Mouse (Mus musculus) hindbrain, embryonic 10.5 days (tissue): ENCODE measurements around the gene E130308A19Rik. TPM values are rescaled to one million over a fixed set of nuclear protein-coding genes. Genes with fewer than 3 reads are reported as not detected.

Experiments
- DNase-seq: peaks from one replicate; pipeline ENCODE4 v3.0.0-alpha.2; 2017; ENCODE audit warnings: low spot score
- H3K27ac ChIP-seq: fragments of 300-500 bp; sonication (generic); 2 replicates; pipeline ENCODE4 v1.5.1; 2016; ENCODE audit warnings: mild to moderate bottlenecking, moderate library complexity
- H3K27me3 ChIP-seq: fragments of 300-500 bp; sonication (generic); 2 replicates; pipeline ENCODE4 v1.6.1; 2016; ENCODE audit warnings: mild to moderate bottlenecking; ENCODE audit not compliant: poor library complexity, insufficient read depth, severe bottlenecking
- H3K36me3 ChIP-seq: fragments of 300-500 bp; sonication (generic); 2 replicates; pipeline ENCODE4 v1.6.1; 2016; ENCODE audit warnings: mild to moderate bottlenecking, moderate library complexity
- H3K4me1 ChIP-seq: fragments of 300-500 bp; sonication (generic); replicated peaks from 2 replicates; pipeline ENCODE4 v1.6.1; 2016; ENCODE audit warnings: mild to moderate bottlenecking
- H3K4me3 ChIP-seq: fragments of 300-500 bp; sonication (generic); 2 replicates; pipeline ENCODE4 v1.5.1; 2016; ENCODE audit warnings: mild to moderate bottlenecking, moderate library complexity
- H3K9me3 ChIP-seq: fragments of 300-500 bp; sonication (generic); 2 replicates; pipeline ENCODE4 v1.6.1; 2016; ENCODE audit warnings: mild to moderate bottlenecking, moderate library complexity
- WGBS: fragments of 180-500 bp; shearing (Covaris S2); methylation state at CpG from one replicate; pipeline ENCODE4 v1.1.7; 2016; 5-methylcytosine and 5-hydroxymethylcytosine counted together
- polyA plus RNA-seq: library from polyadenylated mRNA; unstranded; fragments of >200 nt; fragmentation: Nextera tagmentation; extraction: Ambion mirVana; gene quantifications from 2 replicates; pipeline ENCODE4 v1.2.1, GENCODE M21; 2016

E130308A19Rik gene
- polyA plus RNA-seq, 1 experiment from 2014 or later = 52.3 TPM

DNA sequence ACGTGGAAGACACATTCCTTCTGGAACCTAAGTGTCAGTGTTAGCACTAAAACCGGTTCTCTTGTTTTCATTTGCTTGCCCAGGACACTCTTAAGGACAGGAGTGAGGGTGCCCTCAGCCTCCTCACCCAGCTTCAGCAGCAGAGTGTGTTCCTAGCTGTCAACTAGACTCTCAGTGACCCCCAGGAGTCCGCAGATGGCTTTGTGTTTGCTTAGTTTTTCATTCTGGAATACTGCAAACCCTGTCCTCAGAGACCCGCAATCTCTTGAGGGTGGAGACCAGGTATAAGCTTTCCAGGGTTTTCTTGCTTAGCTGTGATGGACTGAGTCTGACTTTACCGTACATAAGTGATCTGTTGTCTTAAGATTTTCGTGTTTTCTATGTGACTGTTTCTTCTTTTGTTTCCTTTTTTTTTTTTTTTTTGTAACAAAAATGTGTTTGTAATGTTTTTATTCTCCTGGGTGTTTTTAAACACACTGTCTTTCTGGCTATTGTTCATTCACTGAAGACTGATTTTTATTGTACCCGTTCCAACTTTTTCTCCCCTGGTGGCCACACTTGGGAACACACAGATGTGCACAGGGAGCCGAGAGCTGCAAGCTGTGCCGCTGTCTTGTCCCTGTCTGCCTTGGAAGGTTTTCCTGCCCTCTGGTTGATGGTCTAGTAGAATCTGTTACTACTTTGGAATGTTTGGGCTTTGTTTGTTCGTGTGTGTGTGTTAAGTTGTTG, 134.8 kb downstream of the E130308A19Rik start:
- peak; percentile 40 for DNase-seq
- WGBS = 59% methylated on average over 10 of the region's 10 CpGs

GRCm38 (mm10) chr4:59761365-59761729, 135.3 kb downstream of the E130308A19Rik start:
- Histone ChIP-seq H3K4me3 (no peak overlapping the region), H3K4me1 (peaks cover 15% of the 10 kb centered on the region), H3K27ac (no peak overlapping the region), H3K27me3 (no peaks in the 10 kb centered on the region), H3K9me3 (no peaks in the 10 kb centered on the region), H3K36me3 (no peaks in the 10 kb centered on the region)
- DNase-seq = no peak
- WGBS = 81% methylated on average over 4 of the region's 4 CpGs

More for the DNA sequence above, 134.8 kb downstream of the E130308A19Rik start:
- H3K36me3 ChIP-seq = 0 out of 2 replicates have a peak, but pooled peaks cover 4% of the 10 kb centered on the region
- H3K27ac ChIP-seq = no peak overlapping the region
- no peaks in the 10 kb centered on the region for H3K9me3 ChIP-seq
- H3K4me3 ChIP-seq = no peak overlapping the region
- no peaks in the 10 kb centered on the region for H3K27me3 ChIP-seq
- peaks cover 10% of the 10 kb centered on the region for H3K4me1 ChIP-seq

- WGBS = 76% methylated on average over 7 of the region's 7 CpGs
- Histone ChIP-seq H3K27ac (peak overlapping the region; percentile 41; the same call in 1 of the 2 replicates), H3K36me3 (peaks cover 14% of the 10 kb centered on the region), H3K9me3 (no peaks in the 10 kb centered on the region), H3K4me3 (no peak overlapping the region), H3K4me1 (peaks cover 15% of the 10 kb centered on the region), H3K27me3 (no peaks in the 10 kb centered on the region)
- DNase-seq = no peak
Measured at GRCm38 (mm10) chr4:59764950-59765349, 138.9 kb downstream of the E130308A19Rik start.

- H3K4me3 ChIP-seq = no peak overlapping the region
- no peaks in the 10 kb centered on the region for H3K27me3 ChIP-seq
- WGBS = 42% methylated on average over 7 of the region's 7 CpGs
- peak overlapping the region; percentile 41; the same call in 1 of the 2 replicates for H3K27ac ChIP-seq
- H3K9me3 ChIP-seq = no peaks in the 10 kb centered on the region
- H3K36me3 ChIP-seq = peaks cover 20% of the 10 kb centered on the region
- peaks cover 15% of the 10 kb centered on the region for H3K4me1 ChIP-seq
- DNase-seq = peak; percentile 32
Measured at GRCm38 (mm10) chr4:59765385-59766005, 139.5 kb downstream of the E130308A19Rik start.

DNA sequence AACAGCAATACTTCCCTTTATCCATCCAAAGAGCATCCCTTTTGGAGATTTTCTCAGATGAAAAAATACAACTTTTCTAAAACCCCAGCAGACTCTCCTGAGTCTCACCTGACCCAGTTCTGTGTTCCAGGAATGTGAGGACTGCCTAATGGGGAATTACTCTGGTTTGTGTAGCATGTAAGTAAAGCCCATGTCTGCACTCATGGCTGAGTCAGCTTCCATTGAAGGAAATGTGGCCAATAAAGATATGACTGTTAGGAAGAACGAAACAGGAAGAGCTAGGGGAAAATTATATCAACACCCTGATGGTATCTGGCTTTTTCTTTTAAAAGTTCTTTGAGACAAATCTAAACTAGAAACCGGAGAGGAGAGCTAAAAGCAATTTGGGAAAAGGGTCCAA, 141.7 kb downstream of the E130308A19Rik start:
- no peak overlapping the region for H3K27ac ChIP-seq
- H3K4me1 ChIP-seq = peaks cover 26% of the 10 kb centered on the region
- H3K36me3 ChIP-seq = peaks cover 40% of the 10 kb centered on the region
- H3K4me3 ChIP-seq = no peak overlapping the region
- 95% methylated on average over 2 of the region's 2 CpGs for WGBS
- DNase-seq = no peak
- no peaks in the 10 kb centered on the region for H3K9me3 ChIP-seq
- H3K27me3 ChIP-seq = no peaks in the 10 kb centered on the region

DNA sequence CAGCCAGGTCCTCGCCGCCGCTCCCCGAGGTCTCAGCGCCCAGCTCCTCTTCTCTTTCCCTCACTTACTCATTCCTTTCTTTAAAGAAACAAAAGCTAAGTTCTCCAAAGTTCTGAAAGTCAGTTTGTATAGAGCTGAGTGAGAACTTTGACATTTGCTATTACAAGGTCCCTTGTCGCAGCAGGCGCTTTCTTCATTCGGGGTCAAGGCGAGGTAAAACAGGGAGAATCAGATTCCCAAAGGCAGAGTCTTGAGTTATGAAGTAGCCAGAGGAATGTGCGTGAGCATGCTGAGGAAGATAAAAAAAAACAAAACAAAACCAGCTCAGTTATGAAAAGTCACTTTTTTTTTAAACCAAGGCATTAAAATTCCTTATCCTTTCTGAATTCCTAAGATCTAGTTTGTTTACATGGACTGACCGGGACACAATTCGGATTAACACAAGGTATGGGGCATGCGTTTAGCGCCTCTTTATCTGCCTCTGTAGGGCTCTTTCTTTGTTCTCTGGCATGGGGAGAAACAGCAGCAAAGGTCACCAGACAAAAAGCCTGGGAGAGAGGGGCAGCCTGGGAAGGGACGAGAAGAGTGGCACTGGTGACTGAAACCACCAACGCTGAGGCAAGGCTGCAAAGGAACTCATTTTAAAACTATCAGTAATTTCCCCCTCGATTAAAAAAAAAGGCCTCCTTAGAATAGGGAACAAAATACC, 146.3 kb downstream of the E130308A19Rik start:
- H3K27me3 ChIP-seq = no peaks in the 10 kb centered on the region
- H3K4me1 ChIP-seq = peaks cover 21% of the 10 kb centered on the region
- peaks cover 77% of the 10 kb centered on the region for H3K36me3 ChIP-seq
- H3K4me3 ChIP-seq = no peak overlapping the region
- H3K27ac ChIP-seq = peak overlapping the region; percentile 80
- 42% methylated on average over 17 of the region's 17 CpGs for WGBS
- H3K9me3 ChIP-seq = no peaks in the 10 kb centered on the region
- peak; percentile 47 for DNase-seq

- Histone ChIP-seq H3K9me3 (no peaks in the 10 kb centered on the region), H3K4me1 (peaks cover 24% of the 10 kb centered on the region), H3K27ac (no peak overlapping the region), H3K4me3 (no peak overlapping the region), H3K36me3 (peaks cover 64% of the 10 kb centered on the region), H3K27me3 (no peaks in the 10 kb centered on the region)
- DNase-seq = no peak
- WGBS = 82% methylated on average over 3 of the region's 3 CpGs
Measured at GRCm38 (mm10) chr4:59777828-59778227, 151.8 kb downstream of the E130308A19Rik start.

GRCm38 (mm10) chr4:59780568-59780967, 154.6 kb downstream of the E130308A19Rik start:
- peaks cover 14% of the 10 kb centered on the region for H3K4me1 ChIP-seq
- peaks cover 42% of the 10 kb centered on the region for H3K36me3 ChIP-seq
- no peaks in the 10 kb centered on the region for H3K9me3 ChIP-seq
- no peak for DNase-seq
- no peak overlapping the region for H3K4me3 ChIP-seq
- WGBS = 45% methylated on average over 1 of the region's 1 CpGs
- no peak overlapping the region for H3K27ac ChIP-seq
- H3K27me3 ChIP-seq = no peaks in the 10 kb centered on the region

DNA sequence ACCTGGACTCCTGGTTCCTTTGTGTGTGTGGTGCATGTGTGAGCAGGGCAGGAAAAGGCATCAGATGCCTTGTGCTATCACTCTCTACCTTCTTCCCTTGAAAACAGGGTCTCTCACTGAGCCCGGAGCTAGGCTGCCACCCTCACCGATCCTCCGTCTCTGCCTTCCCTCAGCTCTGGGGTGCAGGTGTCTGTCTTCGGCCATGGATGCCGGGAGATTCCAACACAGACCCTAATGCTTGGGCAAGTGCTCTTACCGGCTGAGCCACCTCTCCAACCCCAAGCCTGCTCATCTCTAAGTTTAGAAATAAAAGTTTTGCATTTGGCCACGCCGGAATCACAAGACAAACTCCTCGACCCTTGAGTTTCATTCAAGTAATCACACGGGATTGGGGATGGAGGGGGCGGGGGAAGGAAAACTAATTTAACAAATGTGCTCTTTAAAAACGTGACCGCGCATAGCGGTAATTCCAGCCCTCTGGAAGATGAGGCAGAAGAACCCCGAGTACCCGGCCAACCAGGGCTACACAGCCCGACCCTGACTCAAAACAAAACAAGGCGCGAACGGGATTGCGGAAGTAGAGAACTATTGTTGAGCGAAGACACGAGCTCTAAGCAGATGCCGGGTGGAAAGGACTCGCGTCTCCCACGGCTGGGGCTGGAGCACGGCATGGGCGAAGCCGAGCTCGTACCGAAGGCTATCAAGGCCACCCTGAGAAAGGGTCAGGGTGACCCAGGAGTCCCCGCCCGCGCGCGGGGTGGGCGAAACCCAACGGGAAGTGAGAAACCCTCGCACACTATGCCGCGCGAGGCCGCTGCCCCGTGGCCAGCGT, 157.1 kb downstream of the E130308A19Rik start:
- Histone ChIP-seq H3K27me3 (no peaks in the 10 kb centered on the region), H3K4me1 (peaks cover 14% of the 10 kb centered on the region), H3K27ac (peak overlapping the region; percentile 94), H3K9me3 (no peaks in the 10 kb centered on the region), H3K4me3 (peak overlapping the region; percentile 92), H3K36me3 (peaks cover 21% of the 10 kb centered on the region)
- under 1% methylated on average over 47 of the region's 47 CpGs for WGBS
- peak; percentile 47 for DNase-seq

DNA sequence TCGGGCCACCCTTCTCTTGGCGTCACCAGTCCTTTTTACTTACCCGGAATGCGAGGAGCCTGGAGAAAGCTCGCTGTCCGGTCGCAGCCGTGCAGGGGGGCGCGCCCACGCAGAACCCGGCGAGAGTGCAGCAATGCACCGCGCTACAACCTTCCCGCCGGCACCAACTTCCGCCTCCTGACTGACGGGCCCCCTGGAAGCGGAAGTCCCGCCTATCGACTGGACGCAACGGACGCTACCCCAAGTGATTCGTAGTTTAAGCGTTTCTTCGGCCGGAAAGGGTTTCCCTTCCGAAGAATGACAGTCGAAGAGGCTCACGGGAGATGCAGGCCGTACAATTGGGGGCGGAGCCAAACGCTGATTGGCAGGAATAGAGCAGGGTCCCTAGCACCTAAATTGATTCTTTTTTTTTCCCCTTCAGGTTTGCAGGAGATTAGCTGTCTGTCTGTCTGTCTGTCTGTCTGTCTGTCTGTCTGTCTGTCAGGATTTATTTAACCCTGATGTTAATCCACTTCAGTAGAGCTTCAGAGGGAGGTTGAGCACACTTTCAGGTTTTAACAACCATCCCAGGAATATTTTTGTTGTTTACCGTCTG, 157.8 kb downstream of the E130308A19Rik start:
- H3K4me3 ChIP-seq = peak overlapping the region; percentile 92
- H3K36me3 ChIP-seq = peaks cover 14% of the 10 kb centered on the region
- peak overlapping the region; percentile 94 for H3K27ac ChIP-seq
- no peaks in the 10 kb centered on the region for H3K9me3 ChIP-seq
- H3K27me3 ChIP-seq = no peaks in the 10 kb centered on the region
- peak; percentile 97 for DNase-seq
- 1% methylated on average over 36 of the region's 36 CpGs for WGBS
- H3K4me1 ChIP-seq = peaks cover 14% of the 10 kb centered on the region

DNA sequence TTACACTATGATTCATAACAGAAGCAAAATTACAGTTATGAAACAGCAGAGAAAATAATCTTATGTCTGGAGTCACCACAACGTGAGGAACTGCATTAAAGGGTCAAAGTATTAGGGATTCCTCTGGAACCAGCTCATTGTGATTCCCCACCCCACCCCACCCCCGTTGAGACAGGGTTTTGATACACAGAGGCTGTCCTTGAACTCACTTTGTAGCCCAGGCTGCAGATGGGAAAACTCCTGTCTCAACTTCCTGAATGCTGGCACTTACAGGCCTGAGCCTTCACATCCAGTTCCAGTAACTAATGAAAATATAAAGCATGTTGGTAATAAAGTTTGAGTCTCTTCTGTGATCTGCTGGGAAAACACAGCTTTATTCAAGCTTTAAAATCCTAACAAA, 159.4 kb downstream of the E130308A19Rik start:
- no peaks in the 10 kb centered on the region for H3K9me3 ChIP-seq
- 0 out of 2 replicates have a peak, but pooled peaks cover 5% of the 10 kb centered on the region for H3K36me3 ChIP-seq
- 25% methylated on average over 2 of the region's 2 CpGs for WGBS
- no peak for DNase-seq
- peaks cover 14% of the 10 kb centered on the region for H3K4me1 ChIP-seq
- H3K4me3 ChIP-seq = no peak overlapping the region
- no peaks in the 10 kb centered on the region for H3K27me3 ChIP-seq
- no peak overlapping the region for H3K27ac ChIP-seq

GRCm38 (mm10) chr4:59786661-59787060, 160.7 kb downstream of the E130308A19Rik start:
- peak; percentile 75 for DNase-seq
- no peaks in the 10 kb centered on the region for H3K9me3 ChIP-seq
- H3K36me3 ChIP-seq = 0 out of 2 replicates have a peak, but pooled peaks cover 2% of the 10 kb centered on the region
- H3K4me1 ChIP-seq = peaks cover 11% of the 10 kb centered on the region
- no peaks in the 10 kb centered on the region for H3K27me3 ChIP-seq
- no peak overlapping the region for H3K4me3 ChIP-seq
- H3K27ac ChIP-seq = no peak overlapping the region
- 1% methylated on average over 7 of the region's 7 CpGs for WGBS
